Comparison of ENCODE assay signal across 12 mouse cellular contexts in the genomic region with DNA sequence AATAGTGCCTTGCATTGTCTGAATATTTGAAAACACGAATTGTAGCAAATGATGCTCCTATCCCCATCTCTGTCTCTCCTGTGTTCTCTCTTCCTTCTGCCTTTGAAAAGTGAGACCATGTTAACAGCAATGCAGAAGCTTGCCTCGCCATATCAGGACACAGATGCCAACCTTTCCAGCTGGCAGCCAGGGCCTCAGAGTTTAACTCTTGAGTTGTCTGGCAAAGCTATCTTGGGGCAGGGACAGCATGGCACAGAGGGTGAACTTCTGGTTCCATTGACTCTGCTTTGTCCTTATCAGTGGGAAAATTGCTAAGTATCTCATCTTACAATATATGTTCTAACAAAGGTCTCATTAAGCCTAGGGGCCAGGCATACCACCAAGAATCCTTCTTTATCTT.
DNase-seq lines count a peak whose midpoint lies in the region; ATAC-seq lines count a peak whose summit lies in the region.
"Had no signal": no experiment of that assay in that cellular context is flagged by ENCODE, and none has a peak within 500 bp of the region (broad histone marks: within the 10 kb centered on the region; RNA-seq: fewer than 3 reads in every experiment).

No protein-coding gene starts in this region.

- H3K36me3 ChIP-seq in heart, embryonic 15.5 days: peaks cover 11% of the 10 kb centered on the region
- H3K36me3 ChIP-seq in midbrain, embryonic 13.5 days: peaks cover 3% of the 10 kb centered on the region
- peaks cover 14% of the 10 kb centered on the region for H3K36me3 ChIP-seq in midbrain, embryonic 10.5 days

- DNase-seq in cerebellum, postnatal 10 days: peak; percentile 64 to 71
- DNase-seq in cerebellum, adult 9-10 months: no peak
- DNase-seq in heart, postnatal 25 days (ENCODE audit: low spot score): no peak
- no peak for DNase-seq in midbrain, embryonic 10.5 days (ENCODE audit: low spot score)
- DNase-seq in adrenal gland, postnatal 10 days: no peak
- no peak for DNase-seq in urinary bladder, postnatal 14 days (ENCODE audit: low spot score)
- DNase-seq: kidney, adult 9 months had no signal

- WGBS in heart, embryonic 15.5 days: 39% methylated on average over 2 of the region's 2 CpGs
- WGBS in midbrain, embryonic 13.5 days: 76% methylated on average over 2 of the region's 2 CpGs
- WGBS in midbrain, embryonic 10.5 days: 86% methylated on average over 2 of the region's 2 CpGs

- peaks cover 62% of the 10 kb centered on the region for H3K4me1 ChIP-seq in heart, embryonic 15.5 days (replicated peaks)
- peaks cover 42% of the 10 kb centered on the region for H3K4me1 ChIP-seq in midbrain, embryonic 13.5 days (replicated peaks)
- peaks cover 14% of the 10 kb centered on the region for H3K4me1 ChIP-seq in midbrain, embryonic 10.5 days
- H3K4me1 ChIP-seq: liver, embryonic 12.5 days; megakaryocyte, embryonic 14.5 days had no signal

- H3K27me3 ChIP-seq in heart, embryonic 15.5 days: no peaks in the 10 kb centered on the region
- H3K27me3 ChIP-seq in midbrain, embryonic 13.5 days: no peaks in the 10 kb centered on the region
- peaks cover 14% of the 10 kb centered on the region for H3K27me3 ChIP-seq in midbrain, embryonic 10.5 days (ENCODE audit: low read depth, poor library complexity, severe bottlenecking)
- H3K27me3 ChIP-seq: liver, embryonic 12.5 days had no signal

- H3K27ac ChIP-seq in heart, embryonic 15.5 days: peak overlapping the region; percentile 35
- H3K27ac ChIP-seq in midbrain, embryonic 13.5 days: no peak overlapping the region
- H3K27ac ChIP-seq in midbrain, embryonic 10.5 days (replicated peaks): no peak overlapping the region
- H3K27ac ChIP-seq: liver, embryonic 12.5 days had no signal

- no peak overlapping the region for H3K9ac ChIP-seq in heart, embryonic 15.5 days
- H3K9ac ChIP-seq in midbrain, embryonic 13.5 days (replicated peaks): no peak overlapping the region
- H3K9ac ChIP-seq: liver, embryonic 12.5 days had no signal

- ATAC-seq in heart, embryonic 15.5 days (replicated peaks; ENCODE audit: insufficient number of reproducible peaks, insufficient read depth, low FRiP score, low read depth): no peak
- no peak for ATAC-seq in midbrain, embryonic 13.5 days
- ATAC-seq: liver, embryonic 12.5 days; lung, postnatal 0 days had no signal

- no peak overlapping the region for H3K4me2 ChIP-seq in heart, embryonic 15.5 days
- peak overlapping the region; percentile 17; the same call in 1 of the 2 replicates for H3K4me2 ChIP-seq in midbrain, embryonic 13.5 days (replicated peaks)
- H3K4me2 ChIP-seq: liver, embryonic 12.5 days had no signal

- no peak overlapping the region for H3K4me3 ChIP-seq in heart, embryonic 15.5 days
- no peak overlapping the region for H3K4me3 ChIP-seq in midbrain, embryonic 13.5 days (replicated peaks)
- H3K4me3 ChIP-seq in midbrain, embryonic 10.5 days: no peak overlapping the region
- H3K4me3 ChIP-seq: liver, embryonic 12.5 days; megakaryocyte, embryonic 14.5 days had no signal

- H3K9me3 ChIP-seq in heart, embryonic 15.5 days (replicated peaks): no peaks in the 10 kb centered on the region
- H3K9me3 ChIP-seq in midbrain, embryonic 13.5 days: no peaks in the 10 kb centered on the region
- no peaks in the 10 kb centered on the region for H3K9me3 ChIP-seq in midbrain, embryonic 10.5 days (replicated peaks)
- H3K9me3 ChIP-seq: liver, embryonic 12.5 days; megakaryocyte, embryonic 14.5 days had no signal

- intact Hi-C loops in heart, postnatal 25 days (cut with DNase I): no loop called here

Comparison
In these comparisons a context has a peak if more than half of its experiments do, and no peak if none do; other contexts are left out.
1. DNase-seq: peak in cerebellum, postnatal 10 days (2 of 2); none in cerebellum, adult 9-10 months (single experiment), heart, postnatal 25 days (single experiment), midbrain, embryonic 10.5 days (single experiment), adrenal gland, postnatal 10 days (single experiment) and urinary bladder, postnatal 14 days (single experiment).